Mouse (Mus musculus): Measurements from ENCODE around the gene Ptpn13. TPM values are rescaled to one million over a fixed set of nuclear protein-coding genes. Genes with fewer than 3 reads are reported as not detected.

Ptpn13 gene
- polyA plus RNA-seq, 1 experiment from 2014 or later: 16.4 TPM

GRCm38 (mm10) chr5:103418009-103418408, 7.0 kb upstream of the Ptpn13 start:
- 86% methylated on average over 9 of the region's 9 CpGs for WGBS
- no peak overlapping the region for H3K9ac ChIP-seq (ENCODE audit: low read length)
- DNase-seq (ENCODE audit: low spot score) (no peak), ATAC-seq (ENCODE audit: insufficient read depth, low FRiP score, low TSS enrichment) (no peak)
- no peak overlapping the region for H3K27ac ChIP-seq (ENCODE audit: low read depth, low read length)
- H3K27me3 ChIP-seq (ENCODE audit: control insufficient read depth, insufficient read depth, low read length): no peaks in the 10 kb centered on the region
- H3K4me3 ChIP-seq (ENCODE audit: low read depth, low read length): no peak overlapping the region
- no peak overlapping the region for H3K4me2 ChIP-seq (ENCODE audit: low read depth)
- H3K9me3 ChIP-seq (ENCODE audit: control insufficient read depth, low read length): no peaks in the 10 kb centered on the region
- no peaks in the 10 kb centered on the region for H3K36me3 ChIP-seq (ENCODE audit: control insufficient read depth, insufficient read depth, low read length)
- no peaks in the 10 kb centered on the region for H3K4me1 ChIP-seq (ENCODE audit: control insufficient read depth, insufficient read depth, low read length)

GRCm38 (mm10) chr5:103418886-103419285, 6.1 kb upstream of the Ptpn13 start:
- no peaks in the 10 kb centered on the region for H3K36me3 ChIP-seq (ENCODE audit: control insufficient read depth, insufficient read depth, low read length)
- no peak overlapping the region for H3K4me3 ChIP-seq (ENCODE audit: low read depth, low read length)
- WGBS: 63% methylated on average over 3 of the region's 3 CpGs
- no peak overlapping the region for H3K27ac ChIP-seq (ENCODE audit: low read depth, low read length)
- H3K4me1 ChIP-seq (ENCODE audit: control insufficient read depth, insufficient read depth, low read length): no peaks in the 10 kb centered on the region; the same call in 1 of the 2 replicates
- no peak overlapping the region for H3K4me2 ChIP-seq (ENCODE audit: low read depth)
- H3K27me3 ChIP-seq (ENCODE audit: control insufficient read depth, insufficient read depth, low read length): no peaks in the 10 kb centered on the region
- no peaks in the 10 kb centered on the region for H3K9me3 ChIP-seq (ENCODE audit: control insufficient read depth, low read length)
- DNase-seq (ENCODE audit: low spot score) (no peak), ATAC-seq (ENCODE audit: insufficient read depth, low FRiP score, low TSS enrichment) (no peak)
- no peak overlapping the region for H3K9ac ChIP-seq (ENCODE audit: low read length)

GRCm38 (mm10) chr5:103420568-103420967, 4.4 kb upstream of the Ptpn13 start:
- Histone ChIP-seq H3K4me3 (ENCODE audit: low read depth, low read length) (no peak overlapping the region), H3K27me3 (ENCODE audit: control insufficient read depth, insufficient read depth, low read length) (no peaks in the 10 kb centered on the region), H3K27ac (ENCODE audit: low read depth, low read length) (no peak overlapping the region), H3K9ac (ENCODE audit: low read length) (no peak overlapping the region), H3K9me3 (ENCODE audit: control insufficient read depth, low read length) (no peaks in the 10 kb centered on the region), H3K36me3 (ENCODE audit: control insufficient read depth, insufficient read depth, low read length) (no peaks in the 10 kb centered on the region), H3K4me2 (ENCODE audit: low read depth) (no peak overlapping the region), H3K4me1 (ENCODE audit: control insufficient read depth, insufficient read depth, low read length) (no peaks in the 10 kb centered on the region; the same call in 1 of the 2 replicates)
- 49% methylated on average over 10 of the region's 10 CpGs for WGBS
- DNase-seq (ENCODE audit: low spot score): no peak
- no peak for ATAC-seq (ENCODE audit: insufficient read depth, low FRiP score, low TSS enrichment)

GRCm38 (mm10) chr5:103422609-103423008, 2.4 kb upstream of the Ptpn13 start:
- no peaks in the 10 kb centered on the region for H3K9me3 ChIP-seq (ENCODE audit: control insufficient read depth, low read length)
- WGBS: 69% methylated on average over 6 of the region's 6 CpGs
- H3K27me3 ChIP-seq (ENCODE audit: control insufficient read depth, insufficient read depth, low read length): no peaks in the 10 kb centered on the region
- H3K36me3 ChIP-seq (ENCODE audit: control insufficient read depth, insufficient read depth, low read length): no peaks in the 10 kb centered on the region
- H3K9ac ChIP-seq (ENCODE audit: low read length): no peak overlapping the region
- H3K27ac ChIP-seq (ENCODE audit: low read depth, low read length): no peak overlapping the region
- no peak overlapping the region for H3K4me2 ChIP-seq (ENCODE audit: low read depth)
- DNase-seq (ENCODE audit: low spot score) (no peak), ATAC-seq (ENCODE audit: insufficient read depth, low FRiP score, low TSS enrichment) (no peak)
- H3K4me1 ChIP-seq (ENCODE audit: control insufficient read depth, insufficient read depth, low read length): no peaks in the 10 kb centered on the region; the same call in 1 of the 2 replicates
- no peak overlapping the region for H3K4me3 ChIP-seq (ENCODE audit: low read depth, low read length)

GRCm38 (mm10) chr5:103423305-103423926, 1.6 kb upstream of the Ptpn13 start:
- Histone ChIP-seq H3K4me1 (ENCODE audit: control insufficient read depth, insufficient read depth, low read length) (no peaks in the 10 kb centered on the region; the same call in 1 of the 2 replicates), H3K9ac (ENCODE audit: low read length) (no peak overlapping the region), H3K27ac (ENCODE audit: low read depth, low read length) (no peak overlapping the region), H3K9me3 (ENCODE audit: control insufficient read depth, low read length) (no peaks in the 10 kb centered on the region), H3K4me3 (ENCODE audit: low read depth, low read length) (peak overlapping the region; percentile 10; the same call in 1 of the 2 replicates), H3K4me2 (ENCODE audit: low read depth) (peak overlapping the region; percentile 68), H3K36me3 (ENCODE audit: control insufficient read depth, insufficient read depth, low read length) (no peaks in the 10 kb centered on the region), H3K27me3 (ENCODE audit: control insufficient read depth, insufficient read depth, low read length) (no peaks in the 10 kb centered on the region)
- ATAC-seq (ENCODE audit: insufficient read depth, low FRiP score, low TSS enrichment): no peak
- peak; percentile 60 for DNase-seq (ENCODE audit: low spot score)
- 8% methylated on average over 6 of the region's 6 CpGs for WGBS

- no peaks in the 10 kb centered on the region for H3K36me3 ChIP-seq (ENCODE audit: control insufficient read depth, insufficient read depth, low read length)
- H3K9me3 ChIP-seq (ENCODE audit: control insufficient read depth, low read length): no peaks in the 10 kb centered on the region
- no peak for ATAC-seq (ENCODE audit: insufficient read depth, low FRiP score, low TSS enrichment)
- 1% methylated on average over 5 of the region's 5 CpGs for WGBS
- no peak overlapping the region for H3K27ac ChIP-seq (ENCODE audit: low read depth, low read length)
- no peak overlapping the region for H3K9ac ChIP-seq (ENCODE audit: low read length)
- no peaks in the 10 kb centered on the region for H3K27me3 ChIP-seq (ENCODE audit: control insufficient read depth, insufficient read depth, low read length)
- H3K4me2 ChIP-seq (ENCODE audit: low read depth): peak overlapping the region; percentile 68
- no peaks in the 10 kb centered on the region; the same call in 1 of the 2 replicates for H3K4me1 ChIP-seq (ENCODE audit: control insufficient read depth, insufficient read depth, low read length)
- no peak for DNase-seq (ENCODE audit: low spot score)
- H3K4me3 ChIP-seq (ENCODE audit: low read depth, low read length): peak overlapping the region; percentile 89; the same call in 1 of the 2 replicates
These were observed 1.1 kb upstream of the Ptpn13 start for GRCm38 (mm10) chr5:103423927-103424315.

GRCm38 (mm10) chr5:103425363-103426031, 505 bp downstream of the Ptpn13 start:
- Histone ChIP-seq H3K4me3 (ENCODE audit: low read depth, low read length) (peak overlapping the region; percentile 89), H3K27ac (ENCODE audit: low read depth, low read length) (peak overlapping the region; percentile 81), H3K9me3 (ENCODE audit: control insufficient read depth, low read length) (no peaks in the 10 kb centered on the region), H3K4me1 (ENCODE audit: control insufficient read depth, insufficient read depth, low read length) (no peaks in the 10 kb centered on the region; the same call in 1 of the 2 replicates), H3K9ac (ENCODE audit: low read length) (peak overlapping the region; percentile 76), H3K27me3 (ENCODE audit: control insufficient read depth, insufficient read depth, low read length) (no peaks in the 10 kb centered on the region), H3K4me2 (ENCODE audit: low read depth) (peak overlapping the region; percentile 68), H3K36me3 (ENCODE audit: control insufficient read depth, insufficient read depth, low read length) (no peaks in the 10 kb centered on the region)
- 0% methylated on average over 56 of the region's 67 CpGs for WGBS
- ATAC-seq (ENCODE audit: insufficient read depth, low FRiP score, low TSS enrichment): peak; percentile 45
- DNase-seq (ENCODE audit: low spot score): peak; percentile 62

- no peak for ATAC-seq (ENCODE audit: insufficient read depth, low FRiP score, low TSS enrichment)
- Histone ChIP-seq H3K27me3 (ENCODE audit: control insufficient read depth, insufficient read depth, low read length) (no peaks in the 10 kb centered on the region), H3K4me2 (ENCODE audit: low read depth) (peak overlapping the region; percentile 68), H3K9ac (ENCODE audit: low read length) (peak overlapping the region; percentile 76; the same call in 1 of the 2 replicates), H3K4me3 (ENCODE audit: low read depth, low read length) (peak overlapping the region; percentile 89), H3K4me1 (ENCODE audit: control insufficient read depth, insufficient read depth, low read length) (no peaks in the 10 kb centered on the region; the same call in 1 of the 2 replicates), H3K36me3 (ENCODE audit: control insufficient read depth, insufficient read depth, low read length) (no peaks in the 10 kb centered on the region), H3K27ac (ENCODE audit: low read depth, low read length) (no peak overlapping the region), H3K9me3 (ENCODE audit: control insufficient read depth, low read length) (no peaks in the 10 kb centered on the region)
- WGBS: 16% methylated on average over 9 of the region's 9 CpGs
- no peak for DNase-seq (ENCODE audit: low spot score)
These were observed 1.3 kb downstream of the Ptpn13 start for GRCm38 (mm10) chr5:103426250-103426649.

GRCm38 (mm10) chr5:103430986-103431385, 6.0 kb downstream of the Ptpn13 start:
- H3K9me3 ChIP-seq (ENCODE audit: control insufficient read depth, low read length): no peaks in the 10 kb centered on the region
- no peaks in the 10 kb centered on the region for H3K36me3 ChIP-seq (ENCODE audit: control insufficient read depth, insufficient read depth, low read length)
- H3K27ac ChIP-seq (ENCODE audit: low read depth, low read length): no peak overlapping the region
- H3K27me3 ChIP-seq (ENCODE audit: control insufficient read depth, insufficient read depth, low read length): no peaks in the 10 kb centered on the region
- no peak overlapping the region for H3K4me3 ChIP-seq (ENCODE audit: low read depth, low read length)
- 75% methylated on average over 3 of the region's 3 CpGs for WGBS
- H3K9ac ChIP-seq (ENCODE audit: low read length): no peak overlapping the region
- H3K4me1 ChIP-seq (ENCODE audit: control insufficient read depth, insufficient read depth, low read length): peaks cover 2% of the 10 kb centered on the region
- ATAC-seq (ENCODE audit: insufficient read depth, low FRiP score, low TSS enrichment) (no peak), DNase-seq (ENCODE audit: low spot score) (no peak)
- no peak overlapping the region for H3K4me2 ChIP-seq (ENCODE audit: low read depth)
